ENCODE assay signal across 8 mouse cellular contexts in genomic region chr6:34176111-34176863, GRCm38 (mm10). TPM values are rescaled to one million over a fixed set of nuclear protein-coding genes. Genes with fewer than 3 reads are reported as not detected.
DNase-seq lines count a peak whose midpoint lies in the region; ATAC-seq and TF ChIP-seq lines count a peak whose summit lies in the region.

No protein-coding gene starts in this region.

- H3K79me2 ChIP-seq in liver, adult 2 months (ENCODE audit: control insufficient read depth, insufficient read depth, low read length): peaks cover 17% of the 10 kb centered on the region; the same call in 1 of the 2 replicates

- peak; percentile 69 for DNase-seq in kidney, adult 2 months
- DNase-seq in kidney, postnatal 14 days: no peak
- peak; percentile 32 for DNase-seq in G1E (ENCODE audit: low spot score)
- peak; percentile 94 for DNase-seq in liver, adult 2 months (ENCODE audit: extremely low read depth, low read depth, low spot score)
- no peak for DNase-seq in cerebellum, postnatal 10 days
- no peak for DNase-seq in frontal cortex, postnatal 25 days (ENCODE audit: low spot score in 2 of 2)

- TF ChIP-seq CTCF in kidney, adult 2 months (conservative IDR thresholded peaks at IDR 0.05; ENCODE audit: insufficient read depth, insufficient read length, low read depth, low read length): no peak
- no peak for TF ChIP-seq CTCF in G1E (IDR thresholded peaks at IDR 0.05; ENCODE audit: low read depth, low read length)
- no peak for TF ChIP-seq CTCF in liver, adult 2 months (IDR thresholded peaks at IDR 0.05; ENCODE audit: low read depth, low read length)
- TF ChIP-seq CTCF in olfactory bulb, adult 2 months (IDR thresholded peaks at IDR 0.05; ENCODE audit: insufficient read depth, low read depth, low read length): no peak

- H3K27me3 ChIP-seq in kidney, adult 2 months (replicated peaks; ENCODE audit: control insufficient read depth, insufficient read depth, low read length): no peaks in the 10 kb centered on the region
- peaks cover 11% of the 10 kb centered on the region; the same call in 1 of the 2 replicates for H3K27me3 ChIP-seq in G1E (ENCODE audit: insufficient read depth, low read length)
- no peaks in the 10 kb centered on the region for H3K27me3 ChIP-seq in forebrain, embryonic 12.5 days
- no peaks in the 10 kb centered on the region for H3K27me3 ChIP-seq in liver, adult 2 months (ENCODE audit: control insufficient read depth, insufficient read depth, low read length)

- peak overlapping the region; percentile 78 for H3K9ac ChIP-seq in forebrain, embryonic 12.5 days
- peak overlapping the region; percentile 69 for H3K9ac ChIP-seq in liver, adult 2 months (ENCODE audit: low read depth, low read length)

- 1% methylated on average over 29 of the region's 29 CpGs for WGBS in kidney, adult 2 months
- WGBS in forebrain, embryonic 12.5 days: 4% methylated on average over 29 of the region's 29 CpGs
- under 1% methylated on average over 29 of the region's 29 CpGs for WGBS in liver, adult 2 months
- 2% methylated on average over 29 of the region's 29 CpGs for WGBS in olfactory bulb, adult 2 months

- peaks cover 47% of the 10 kb centered on the region for H3K4me1 ChIP-seq in kidney, adult 2 months (ENCODE audit: control insufficient read depth, insufficient read depth, low read length)
- H3K4me1 ChIP-seq in G1E (ENCODE audit: insufficient read depth, low read depth, low read length): peaks cover 29% of the 10 kb centered on the region
- H3K4me1 ChIP-seq in forebrain, embryonic 12.5 days: peaks cover 15% of the 10 kb centered on the region
- H3K4me1 ChIP-seq in liver, adult 2 months (ENCODE audit: control insufficient read depth, insufficient read depth, low read length): peaks cover 10% of the 10 kb centered on the region; the same call in 1 of the 2 replicates
- H3K4me1 ChIP-seq in olfactory bulb, adult 2 months (ENCODE audit: control insufficient read depth, insufficient read depth, low read length): peaks cover 5% of the 10 kb centered on the region; the same call in 1 of the 2 replicates

- H3K36me3 ChIP-seq in kidney, adult 2 months (ENCODE audit: control insufficient read depth, insufficient read depth, low read length): no peaks in the 10 kb centered on the region
- H3K36me3 ChIP-seq in G1E (replicated peaks): peaks cover 24% of the 10 kb centered on the region
- no peaks in the 10 kb centered on the region for H3K36me3 ChIP-seq in forebrain, embryonic 12.5 days (replicated peaks)
- no peaks in the 10 kb centered on the region for H3K36me3 ChIP-seq in liver, adult 2 months (ENCODE audit: control insufficient read depth, insufficient read depth, low read length)

- no peak for ATAC-seq in G1E (ENCODE audit: extremely low read depth, insufficient number of reproducible peaks, low FRiP score, poor library complexity, severe bottlenecking)
- ATAC-seq in forebrain, embryonic 12.5 days (ENCODE audit: low FRiP score): peak; percentile 85

- peak overlapping the region; percentile 77 for H3K4me3 ChIP-seq in kidney, adult 2 months (ENCODE audit: insufficient read depth, low read depth, low read length)
- H3K4me3 ChIP-seq in G1E (ENCODE audit: low read depth, low read length): peak overlapping the region; percentile 86
- peak overlapping the region; percentile 83 for H3K4me3 ChIP-seq in forebrain, embryonic 12.5 days (replicated peaks)
- peak overlapping the region; percentile 77 for H3K4me3 ChIP-seq in liver, adult 2 months (ENCODE audit: insufficient read depth, low read depth, low read length)
- H3K4me3 ChIP-seq in olfactory bulb, adult 2 months (ENCODE audit: insufficient read depth, low read depth, low read length): peak overlapping the region; percentile 66

- no peaks in the 10 kb centered on the region for H3K9me3 ChIP-seq in G1E (replicated peaks)
- no peaks in the 10 kb centered on the region for H3K9me3 ChIP-seq in forebrain, embryonic 12.5 days

- peak overlapping the region; percentile 81 for H3K27ac ChIP-seq in kidney, adult 2 months (ENCODE audit: insufficient read depth, low read depth, low read length)
- peak overlapping the region; percentile 80 for H3K27ac ChIP-seq in forebrain, embryonic 12.5 days
- peak overlapping the region; percentile 71 for H3K27ac ChIP-seq in liver, adult 2 months (replicated peaks; ENCODE audit: insufficient read depth, low read depth, low read length)
- H3K27ac ChIP-seq in olfactory bulb, adult 2 months (ENCODE audit: insufficient read depth, low read depth, low read length): peak overlapping the region; percentile 25

- peak overlapping the region; percentile 75 for H3K4me2 ChIP-seq in forebrain, embryonic 12.5 days

- TF ChIP-seq POLR2A in kidney, adult 2 months (IDR thresholded peaks at IDR 0.05; ENCODE audit: low read depth, low read length): no peak
- TF ChIP-seq POLR2A in liver, adult 2 months (IDR thresholded peaks at IDR 0.05; ENCODE audit: extremely low read depth, insufficient read depth, low read length): no peak
- TF ChIP-seq POLR2A in olfactory bulb, adult 2 months (IDR thresholded peaks at IDR 0.05; ENCODE audit: insufficient read depth, low read depth, low read length): no peak

RNA-seq across cellular contexts. Expression of gene Slc35b4, which starts 0.6 kb away (rescaled TPM):
- 88.5 and 90.9 TPM in 2 replicates for polyA plus RNA-seq in kidney, adult 2 months (2012; rRNA removed)
- total RNA-seq in G1E (2014; fragmentation: Nextera tagmentation) (16.0 and 20.0 TPM in 2 replicates), G1E (2017) (14.8 and 16.7 TPM in 2 replicates)
- polyA plus RNA-seq in G1E (2012): 0.61 and 1.1 TPM in 2 replicates
- polyA plus RNA-seq in forebrain, embryonic 12.5 days (2016; fragmentation: Nextera tagmentation; extraction: Ambion mirVana): 41.8 and 45.4 TPM in 2 replicates
- 9.7 and 13.2 TPM in 2 replicates for total RNA-seq in liver, adult 2 months (2014; rRNA removed)
- polyA plus RNA-seq in liver, adult 2 months (2012; rRNA removed): 16.0 and 17.6 TPM in 2 replicates
- not detected in 2 replicates for polyA plus RNA-seq in olfactory bulb, adult 2 months (2012; ENCODE audit: insufficient read depth, insufficient read length, low replicate concordance, missing spikeins)

Comparison
In these comparisons a context has a peak if more than half of its experiments do, and no peak if none do; other contexts are left out.
1. DNase-seq: peak in kidney, adult 2 months (single experiment), G1E (single experiment) and liver, adult 2 months (single experiment); none in kidney, postnatal 14 days (single experiment), cerebellum, postnatal 10 days (0 of 2) and frontal cortex, postnatal 25 days (0 of 2).
2. H3K27ac ChIP-seq: peak in every context shown above with its lines; median percentile 81 in kidney, adult 2 months; 80 in forebrain, embryonic 12.5 days; 71 in liver, adult 2 months; 25 in olfactory bulb, adult 2 months.
3. Peak in every context shown above with its lines, with median percentiles within 50 percentile points of each other: H3K4me3 ChIP-seq.